Mouse (Mus musculus): Measurements from ENCODE around the gene Fam129b. TPM values are rescaled to one million over a fixed set of nuclear protein-coding genes. Genes with fewer than 3 reads are reported as not detected.
A peak's percentile ranks its signal among the peaks of the same experiment; 100 is the strongest.

The Fam129b gene
- total RNA-seq, 2 experiments from 2014 or later, result 15.8 to 32.3 TPM

GRCm38 (mm10) chr2:32859010-32859621 is 16.8 kb upstream of the Fam129b start:
- DNase-seq, result peak; percentile 54 to 80

GRCm38 (mm10) chr2:32859622-32860012 is 16.3 kb upstream of the Fam129b start:
- DNase-seq, result no peak

- no peak for DNase-seq
Measured at GRCm38 (mm10) chr2:32860799-32861198, 15.1 kb upstream of the Fam129b start.

- DNase-seq, result no peak
Measured at GRCm38 (mm10) chr2:32863317-32863716, 12.6 kb upstream of the Fam129b start.

- DNase-seq, result no peak
Measured at GRCm38 (mm10) chr2:32864755-32865154, 11.2 kb upstream of the Fam129b start.

GRCm38 (mm10) chr2:32867354-32867753 is 8.6 kb upstream of the Fam129b start:
- DNase-seq, result peak; percentile 87 to 88

- no peak for DNase-seq
Measured at GRCm38 (mm10) chr2:32869721-32870274, 6.1 kb upstream of the Fam129b start.

GRCm38 (mm10) chr2:32870275-32871100 is 5.4 kb upstream of the Fam129b start:
- no peak for DNase-seq

GRCm38 (mm10) chr2:32874070-32874469 is 1.8 kb upstream of the Fam129b start:
- DNase-seq, result no peak

GRCm38 (mm10) chr2:32874951-32875674 is 801 bp upstream of the Fam129b start:
- no peak for DNase-seq

GRCm38 (mm10) chr2:32876490-32877302 is 782 bp downstream of the Fam129b start:
- no peak for DNase-seq

- DNase-seq, result no peak
Measured at GRCm38 (mm10) chr2:32877303-32877702, 1.4 kb downstream of the Fam129b start.

GRCm38 (mm10) chr2:32877761-32878393 is 2.0 kb downstream of the Fam129b start:
- DNase-seq, result no peak

- no peak for DNase-seq
Measured at GRCm38 (mm10) chr2:32878396-32878795, 2.5 kb downstream of the Fam129b start.

GRCm38 (mm10) chr2:32879593-32879992 is 3.7 kb downstream of the Fam129b start:
- DNase-seq, result no peak

GRCm38 (mm10) chr2:32881054-32881453 is 5.1 kb downstream of the Fam129b start:
- DNase-seq, result no peak

- peak; percentile 80 to 89 for DNase-seq
Measured at GRCm38 (mm10) chr2:32881723-32882122, 5.8 kb downstream of the Fam129b start.

- DNase-seq, result peak; percentile 41 to 68
Measured at GRCm38 (mm10) chr2:32882283-32883043, 6.5 kb downstream of the Fam129b start.

- DNase-seq, result no peak
Measured at GRCm38 (mm10) chr2:32884745-32885144, 8.8 kb downstream of the Fam129b start.

GRCm38 (mm10) chr2:32888029-32888428 is 12.1 kb downstream of the Fam129b start:
- no peak for DNase-seq

Data from adrenal gland, postnatal 36 days (tissue).